Mouse (Mus musculus): ENCODE results near the gene Slc20a1. TPM values are rescaled to one million over a fixed set of nuclear protein-coding genes. Genes with fewer than 3 reads are reported as not detected.
A peak's percentile ranks its signal among the peaks of the same experiment; 100 is the strongest.

The Slc20a1 gene
- total RNA-seq, 2 experiments from 2014 or later = 97.4 to 124 TPM

GRCm38 (mm10) chr2:129225251-129225819 lies 26.8 kb downstream of the Slc20a1 start:
- DNase-seq (ENCODE audit: low spot score in 2 of 2) = no peak

GRCm38 (mm10) chr2:129226296-129226851 lies 27.8 kb downstream of the Slc20a1 start:
- no peak for DNase-seq (ENCODE audit: low spot score in 2 of 2)

DNA sequence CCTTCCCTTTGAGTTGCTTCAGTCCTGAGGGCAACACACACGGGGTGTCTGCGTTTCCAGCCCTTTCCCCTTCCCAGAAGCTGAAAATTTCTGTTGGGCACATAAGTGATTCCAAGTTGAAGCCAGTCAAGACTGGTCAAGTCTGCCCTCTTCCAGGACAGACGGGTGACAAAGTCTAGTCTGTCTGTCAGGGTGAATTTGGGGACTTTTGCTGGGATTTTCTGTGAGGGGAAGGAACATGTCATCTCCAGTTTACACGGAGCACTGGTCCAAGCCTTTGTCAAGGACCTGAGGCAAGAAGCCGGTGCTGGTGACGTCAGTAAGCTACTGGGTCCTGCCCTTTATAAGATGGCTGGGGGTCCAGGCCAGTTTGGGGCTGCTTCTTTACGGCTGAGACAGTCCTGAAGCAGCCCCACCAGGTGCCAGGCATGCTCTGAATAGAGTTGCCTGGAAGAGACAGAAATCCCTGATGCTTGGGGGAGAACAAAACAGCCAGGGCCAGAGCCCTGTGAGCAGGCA lies 28.5 kb downstream of the Slc20a1 start:
- DNase-seq (ENCODE audit: low spot score in 2 of 2) = no peak

- DNase-seq (ENCODE audit: low spot score in 2 of 2) = no peak
Observed at GRCm38 (mm10) chr2:129227709-129228108, 29.1 kb downstream of the Slc20a1 start.

GRCm38 (mm10) chr2:129228571-129228970 lies 30.0 kb downstream of the Slc20a1 start:
- DNase-seq (ENCODE audit: low spot score in 2 of 2) = no peak

DNA sequence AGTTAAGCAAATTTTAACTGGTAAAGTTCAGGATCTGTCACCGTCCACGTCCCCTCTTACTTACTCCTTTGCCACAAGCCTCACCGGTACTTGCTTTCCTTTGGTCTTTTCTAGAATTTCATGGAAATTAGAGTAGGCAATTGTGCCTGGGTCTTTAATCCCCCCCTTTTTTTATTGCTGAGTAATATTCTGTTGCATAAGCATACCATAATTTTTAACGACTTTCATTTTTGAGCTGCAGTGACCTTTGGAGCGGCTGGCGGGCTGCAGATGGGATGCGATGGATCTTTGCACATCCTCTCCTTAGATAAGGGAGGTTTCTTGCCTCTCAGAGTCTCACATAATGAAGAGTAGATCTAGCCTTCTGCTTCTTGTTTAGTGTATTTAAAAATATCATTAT lies 30.8 kb downstream of the Slc20a1 start:
- no peak for DNase-seq (ENCODE audit: low spot score in 2 of 2)

DNA sequence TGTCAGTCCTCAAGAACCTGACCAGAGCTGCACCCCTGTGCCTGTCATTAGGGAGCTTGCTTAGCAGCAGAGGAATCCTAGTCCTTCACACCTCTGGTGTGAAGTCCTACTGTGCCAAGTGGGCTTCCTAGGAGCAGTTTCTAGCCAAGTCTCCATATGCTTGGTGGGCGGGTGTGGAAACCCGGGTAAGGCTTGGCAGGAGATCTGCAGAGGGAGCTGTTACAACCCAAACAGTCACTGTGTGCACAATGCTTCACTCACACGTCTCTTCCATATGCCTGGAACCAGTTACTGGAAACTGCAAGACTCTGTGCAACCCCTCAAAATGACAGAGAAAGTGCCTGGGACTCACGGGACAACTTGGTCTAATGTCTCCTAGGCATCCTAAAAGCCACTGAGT lies 33.5 kb downstream of the Slc20a1 start:
- peak; percentile 51 to 58 for DNase-seq (ENCODE audit: low spot score in 2 of 2)

- no peak for DNase-seq (ENCODE audit: low spot score in 2 of 2)
Observed at GRCm38 (mm10) chr2:129232484-129232883, 33.9 kb downstream of the Slc20a1 start.

DNA sequence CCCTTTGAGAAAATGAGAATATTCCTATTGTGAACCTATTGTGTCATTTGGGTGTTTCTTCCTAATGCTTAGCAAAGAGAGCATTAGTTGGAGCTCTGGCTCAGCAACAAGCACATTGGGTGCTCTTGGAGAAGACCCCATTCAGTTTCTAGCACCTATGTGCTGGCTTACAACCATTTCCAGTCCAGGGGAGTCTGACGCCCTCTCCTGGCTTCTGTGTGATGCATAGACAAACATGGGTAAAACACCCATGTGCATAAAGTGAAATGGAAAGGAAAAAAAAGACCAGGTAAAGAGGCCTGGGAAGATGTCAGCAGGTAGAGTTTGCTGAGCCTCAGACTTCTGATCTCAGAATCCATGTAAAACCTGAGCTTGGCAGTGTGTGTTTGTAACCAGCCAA lies 34.7 kb downstream of the Slc20a1 start:
- no peak for DNase-seq (ENCODE audit: low spot score in 2 of 2)

DNA sequence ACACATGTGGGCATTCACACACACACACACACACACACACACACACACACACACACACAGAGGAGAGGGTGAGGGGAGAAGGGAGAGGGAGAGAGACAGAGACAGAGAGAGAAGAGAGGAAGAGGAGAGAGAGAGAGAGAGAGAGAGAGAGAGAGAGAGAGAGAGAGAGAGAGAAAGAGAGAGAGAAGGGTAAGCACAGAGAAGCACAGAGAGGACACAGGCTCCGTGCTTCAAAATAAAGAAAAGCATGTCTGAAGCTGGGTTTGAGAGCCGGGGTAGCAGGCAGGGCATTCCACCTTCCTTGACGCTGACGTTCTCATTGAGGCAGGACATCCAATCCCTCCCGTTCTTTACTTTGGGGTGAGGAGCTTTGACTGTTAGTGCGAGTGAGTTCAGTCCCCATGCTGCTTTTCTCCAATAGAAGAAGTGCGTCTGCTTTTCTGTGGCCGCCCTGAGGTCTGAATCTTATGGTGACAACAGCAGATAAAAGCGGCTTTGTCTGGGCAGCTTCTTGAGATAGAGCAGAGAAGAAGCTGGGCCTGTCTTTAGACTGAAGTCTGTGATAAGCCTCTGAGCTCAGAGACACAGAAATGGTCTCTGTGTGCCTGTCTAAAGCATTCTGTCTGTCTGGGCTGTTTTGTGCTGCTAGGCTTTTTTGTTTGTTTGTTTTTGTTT lies 35.4 kb downstream of the Slc20a1 start:
- DNase-seq (ENCODE audit: low spot score in 2 of 2) = no peak

DNA sequence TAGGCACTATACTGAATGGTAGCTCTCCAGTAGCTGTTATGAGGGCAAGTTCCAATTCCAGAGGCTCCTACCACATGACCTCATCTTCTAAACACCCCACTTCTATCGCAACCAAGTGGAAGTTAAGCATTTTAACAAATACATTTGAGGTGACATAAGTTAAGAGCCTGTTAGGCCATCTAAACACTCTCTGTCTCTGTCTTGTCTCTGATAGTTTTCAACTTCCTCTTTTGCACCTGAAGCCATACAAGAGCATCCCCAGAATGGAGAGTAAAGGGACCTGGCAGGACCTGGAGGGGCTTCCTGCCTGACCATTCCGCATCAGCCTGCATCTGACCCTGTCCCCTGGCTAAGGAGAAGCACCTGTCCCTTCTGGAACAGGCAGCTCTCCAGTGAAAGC lies 36.2 kb downstream of the Slc20a1 start:
- DNase-seq (ENCODE audit: low spot score in 2 of 2) = no peak

DNA sequence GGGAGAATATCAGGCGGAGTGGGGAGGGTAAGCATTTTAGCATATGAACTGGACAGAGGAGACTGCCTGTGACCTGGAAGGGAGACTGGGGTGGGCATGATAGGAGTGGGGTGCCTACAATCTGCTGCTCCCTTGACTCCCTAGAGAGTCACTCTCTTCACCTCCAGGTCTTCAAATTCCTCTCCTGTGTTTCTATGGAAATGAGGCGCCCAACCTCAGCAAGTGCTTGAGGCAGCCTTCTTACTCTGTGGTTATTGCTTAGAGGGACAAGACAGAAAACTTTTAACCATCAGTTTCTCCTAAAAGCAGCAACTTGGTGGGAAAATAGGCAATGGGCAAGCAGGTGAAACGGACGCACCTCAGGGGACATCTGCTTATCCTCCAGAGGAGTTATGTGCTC lies 38.0 kb downstream of the Slc20a1 start:
- DNase-seq (ENCODE audit: low spot score in 2 of 2) = no peak

DNA sequence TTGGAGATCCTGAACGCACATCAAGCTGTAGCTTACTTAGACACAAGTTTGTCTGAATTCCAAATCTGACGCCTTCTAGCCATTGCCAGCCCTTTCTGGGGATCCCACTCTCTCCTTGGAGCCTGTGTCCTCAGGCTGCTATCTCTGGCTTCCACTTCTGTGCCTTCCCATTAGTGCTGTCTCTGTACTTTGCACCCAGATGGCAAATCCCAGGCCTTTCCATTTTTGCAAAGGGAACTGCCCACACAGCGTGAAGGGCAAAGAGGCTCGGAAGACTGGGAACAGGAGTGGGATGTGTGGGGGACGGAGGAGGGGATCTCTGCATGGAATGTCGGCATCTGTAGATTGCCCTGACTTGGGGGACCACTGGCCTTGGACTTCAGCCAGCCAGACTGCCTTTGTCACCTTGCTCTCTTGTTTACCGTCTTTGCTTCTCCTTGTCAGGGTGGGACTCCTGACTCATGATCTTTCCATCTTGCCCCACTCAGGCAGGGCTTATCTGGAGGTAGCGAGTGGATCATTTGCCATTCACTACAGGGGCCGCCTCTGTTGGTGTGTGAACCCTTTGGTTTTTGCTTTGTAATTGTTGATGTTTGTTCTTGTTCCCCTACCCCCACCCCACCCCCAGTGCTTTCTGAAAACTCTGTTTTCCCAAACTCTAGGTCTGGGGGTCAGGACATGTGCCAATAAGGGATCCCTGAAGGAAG lies 42.3 kb downstream of the Slc20a1 start:
- DNase-seq (ENCODE audit: low spot score in 2 of 2) = no peak

GRCm38 (mm10) chr2:129241845-129242833 lies 43.6 kb downstream of the Slc20a1 start:
- DNase-seq (ENCODE audit: low spot score in 2 of 2) = no peak

- DNase-seq (ENCODE audit: low spot score in 2 of 2) = no peak
Observed at GRCm38 (mm10) chr2:129243005-129243404, 44.4 kb downstream of the Slc20a1 start.

DNA sequence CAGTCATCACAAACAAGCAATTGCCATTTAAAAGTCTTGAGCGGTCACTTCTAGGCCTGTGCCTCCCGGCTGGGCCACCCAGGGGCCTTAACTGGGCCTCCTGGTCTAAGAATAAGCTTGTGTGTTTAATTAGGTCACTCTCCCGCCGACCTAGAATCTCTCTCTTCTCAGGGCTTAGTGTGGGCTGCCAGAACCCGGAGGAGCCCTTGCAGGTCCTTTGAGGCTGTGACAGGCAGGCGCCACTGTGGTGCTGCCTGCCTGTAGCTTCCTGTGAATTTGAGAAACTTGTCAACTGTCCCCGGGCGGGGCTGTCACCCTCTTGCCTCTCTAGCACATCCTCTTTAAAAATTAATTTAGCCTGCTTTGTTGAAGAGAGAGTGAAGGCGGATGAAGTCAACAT lies 45.2 kb downstream of the Slc20a1 start:
- DNase-seq (ENCODE audit: low spot score in 2 of 2) = peak in 1 of 2 experiments; percentile 27

DNA sequence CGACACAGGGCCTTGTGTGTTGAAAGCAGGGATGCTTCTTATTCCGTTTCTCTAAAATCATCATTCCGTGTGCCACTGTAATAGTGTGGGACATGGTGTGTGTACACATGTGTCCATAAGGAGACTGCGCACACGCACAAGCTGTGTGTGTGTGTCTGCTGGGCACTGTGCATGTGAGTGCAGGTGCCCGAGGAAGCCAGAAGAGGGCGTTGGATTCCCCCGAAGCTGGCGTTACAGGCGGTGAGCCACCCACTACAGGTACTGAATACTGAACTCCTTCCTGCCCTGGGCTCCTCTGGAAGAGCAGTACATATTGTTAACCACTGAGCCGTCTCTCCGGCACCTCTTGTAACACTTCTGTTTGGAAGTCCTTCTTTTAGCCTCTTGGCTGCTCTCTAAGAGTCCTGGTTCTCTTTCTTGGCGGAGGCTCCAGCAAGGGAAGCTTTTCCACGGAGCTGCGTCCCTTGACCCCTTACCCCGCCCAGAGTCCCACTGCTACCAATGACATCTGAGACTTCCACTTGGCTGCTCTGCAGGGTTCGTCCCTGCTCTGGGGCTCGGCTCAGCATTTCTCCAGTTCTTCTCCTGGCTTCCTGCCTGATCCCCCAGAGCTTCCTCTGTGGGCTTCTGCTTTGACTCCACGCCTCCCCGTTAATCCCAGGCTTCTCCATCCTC lies 46.0 kb downstream of the Slc20a1 start:
- DNase-seq (ENCODE audit: low spot score in 2 of 2) = no peak

- DNase-seq (ENCODE audit: low spot score in 2 of 2) = no peak
Observed at GRCm38 (mm10) chr2:129245618-129246017, 47.1 kb downstream of the Slc20a1 start.

DNA sequence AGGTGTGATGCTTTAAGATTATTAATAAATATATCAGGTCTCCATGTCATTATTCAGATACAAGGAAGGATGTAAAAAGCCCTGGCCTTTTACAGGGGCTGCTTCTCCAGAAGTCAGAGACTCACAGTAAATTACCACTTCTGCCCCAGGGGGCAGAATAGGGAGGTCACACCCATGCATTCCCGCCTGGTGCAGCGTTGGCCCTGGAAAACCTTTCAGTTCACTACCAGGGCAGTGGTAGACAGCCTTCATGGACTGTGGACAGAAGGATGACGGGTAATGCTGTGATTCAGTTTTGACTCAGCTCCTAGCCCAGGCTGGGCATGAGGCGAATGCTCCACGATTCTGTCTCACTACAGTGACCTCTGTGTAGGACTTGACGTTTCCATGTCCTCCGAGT lies 47.9 kb downstream of the Slc20a1 start:
- no peak for DNase-seq (ENCODE audit: low spot score in 2 of 2)

DNA sequence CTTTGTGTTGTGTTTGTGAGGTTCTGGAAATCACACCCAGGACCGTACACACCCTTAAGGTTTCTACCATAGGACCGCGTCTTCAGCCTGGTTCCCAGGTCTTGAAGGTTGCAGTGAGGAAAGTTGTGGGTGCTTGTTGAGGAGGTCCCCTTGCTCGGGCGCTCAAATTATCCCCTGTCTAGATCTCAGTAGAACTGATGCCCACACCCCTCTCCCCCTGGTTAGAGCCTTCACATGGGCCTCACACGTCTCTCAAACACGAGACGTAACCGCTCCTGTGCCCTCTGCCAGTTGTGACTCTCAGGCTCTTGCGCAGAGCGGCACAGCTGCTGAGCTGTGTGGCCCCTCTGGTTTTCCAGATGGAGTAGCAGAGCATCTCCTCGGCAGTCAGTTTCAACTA lies 48.4 kb downstream of the Slc20a1 start:
- DNase-seq (ENCODE audit: low spot score in 2 of 2) = no peak

Data from layer of hippocampus, postnatal 10 days (tissue).